Mouse (Mus musculus) heart, embryonic 15.5 days (tissue): Measurements from ENCODE around the gene Elane. TPM values are rescaled to one million over a fixed set of nuclear protein-coding genes. Genes with fewer than 3 reads are reported as not detected.

ENCODE experiments used
- ATAC-seq: fragments of 200-750 bp; cut with Nextera tagmentation; replicated peaks from 2 replicates; pipeline ENCODE4 v1.8.0; 2017; ENCODE audit warnings: low read depth, moderate TSS enrichment; ENCODE audit not compliant: insufficient number of reproducible peaks, insufficient read depth, low FRiP score
- H3K27ac ChIP-seq: fragments of 300-500 bp; sonication (generic); 2 replicates; pipeline ENCODE4 v1.5.1; 2015; ENCODE audit warnings: mild to moderate bottlenecking, inconsistent platforms
- H3K27me3 ChIP-seq: fragments of 300-500 bp; sonication (generic); 2 replicates; pipeline ENCODE4 v1.6.1; 2015; ENCODE audit warnings: inconsistent platforms
- H3K36me3 ChIP-seq: fragments of 300-500 bp; sonication (generic); 2 replicates; pipeline ENCODE4 v1.6.1; 2015; ENCODE audit warnings: mild to moderate bottlenecking, inconsistent platforms
- H3K4me1 ChIP-seq: fragments of 300-500 bp; sonication (generic); replicated peaks from 2 replicates; pipeline ENCODE4 v1.6.1; 2015; ENCODE audit warnings: inconsistent platforms
- H3K4me2 ChIP-seq: fragments of 300-500 bp; sonication (generic); 2 replicates; pipeline ENCODE4 v1.6.1; 2015; ENCODE audit warnings: inconsistent platforms, mild to moderate bottlenecking, moderate library complexity
- H3K4me3 ChIP-seq: fragments of 300-500 bp; sonication (generic); 2 replicates; pipeline ENCODE4 v1.5.1; 2015; ENCODE audit warnings: mild to moderate bottlenecking, inconsistent platforms
- H3K9ac ChIP-seq: fragments of 300-500 bp; sonication (generic); 2 replicates; pipeline ENCODE4 v1.6.1; 2015; ENCODE audit warnings: mild to moderate bottlenecking, inconsistent platforms
- H3K9me3 ChIP-seq: fragments of 300-500 bp; sonication (generic); replicated peaks from 2 replicates; pipeline ENCODE4 v1.6.1; 2016; ENCODE audit warnings: inconsistent platforms
- WGBS: fragments of 180-500 bp; shearing (Covaris S2); methylation state at CpG from one replicate; pipeline ENCODE4 v1.1.7; 2015; ENCODE audit warnings: mixed read lengths; 5-methylcytosine and 5-hydroxymethylcytosine counted together
- polyA plus RNA-seq: library from polyadenylated mRNA; unstranded; fragments of >200 nt; fragmentation: Nextera tagmentation; extraction: Ambion mirVana; gene quantifications from 2 replicates; pipeline ENCODE4 v1.2.1, GENCODE M21; 2015

The Elane gene
- polyA plus RNA-seq, 1 experiment from 2014 or later: 0.25 TPM

DNA sequence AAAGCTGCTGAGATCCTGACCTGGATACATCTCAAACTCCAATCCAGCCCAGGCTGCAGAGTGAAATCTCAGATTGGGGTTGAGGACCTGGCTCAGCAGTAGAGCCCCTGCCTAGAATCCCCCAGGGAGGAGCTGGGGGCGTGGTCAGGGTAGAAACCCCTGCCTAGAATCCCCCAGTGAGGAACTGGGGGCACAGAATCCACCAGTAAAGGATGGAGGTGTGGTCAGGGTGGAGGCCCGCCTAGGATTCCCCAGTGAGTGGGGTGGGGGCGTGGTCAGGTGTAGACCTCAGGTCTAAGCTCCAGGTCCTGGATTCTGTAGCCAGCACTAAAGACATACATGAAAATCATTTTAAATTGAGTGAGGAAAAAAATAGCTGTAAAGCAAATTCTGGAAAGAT, 13.2 kb upstream of the Elane start:
- Histone ChIP-seq H3K9ac (no peak overlapping the region), H3K27me3 (0 out of 2 replicates have a peak, but pooled peaks cover 4% of the 10 kb centered on the region), H3K27ac (no peak overlapping the region), H3K4me3 (no peak overlapping the region), H3K4me1 (peaks cover 18% of the 10 kb centered on the region), H3K9me3 (no peaks in the 10 kb centered on the region), H3K36me3 (no peaks in the 10 kb centered on the region; the same call in 1 of the 2 replicates), H3K4me2 (no peak overlapping the region)
- WGBS: 45% methylated on average over 3 of the region's 3 CpGs
- ATAC-seq: no peak

DNA sequence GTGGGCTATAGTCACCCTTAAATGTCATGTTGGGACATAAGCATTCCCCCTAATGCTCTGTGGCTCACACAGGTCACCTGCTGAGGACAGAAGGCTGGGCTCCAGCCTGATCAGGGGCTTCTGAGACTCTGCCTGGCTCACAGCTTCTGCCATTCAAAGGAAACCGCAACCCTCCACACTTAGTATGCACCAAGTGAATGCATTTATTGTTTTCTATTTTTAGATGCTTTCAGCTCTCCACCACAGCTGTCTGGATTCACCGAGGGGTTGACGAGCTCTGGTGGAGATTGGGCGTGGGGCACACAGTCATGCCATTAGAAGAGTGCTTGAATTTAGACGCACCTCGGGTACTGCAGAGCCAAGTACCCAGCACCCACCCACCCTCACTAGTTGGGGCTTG, 12.7 kb upstream of the Elane start:
- 0 out of 2 replicates have a peak, but pooled peaks cover 4% of the 10 kb centered on the region for H3K27me3 ChIP-seq
- peak overlapping the region; percentile 96 for H3K4me2 ChIP-seq
- H3K9ac ChIP-seq: no peak overlapping the region
- H3K4me3 ChIP-seq: peak overlapping the region; percentile 66
- WGBS: 5% methylated on average over 6 of the region's 6 CpGs
- no peaks in the 10 kb centered on the region for H3K9me3 ChIP-seq
- no peak for ATAC-seq
- peaks cover 18% of the 10 kb centered on the region for H3K4me1 ChIP-seq
- no peaks in the 10 kb centered on the region; the same call in 1 of the 2 replicates for H3K36me3 ChIP-seq
- no peak overlapping the region for H3K27ac ChIP-seq

DNA sequence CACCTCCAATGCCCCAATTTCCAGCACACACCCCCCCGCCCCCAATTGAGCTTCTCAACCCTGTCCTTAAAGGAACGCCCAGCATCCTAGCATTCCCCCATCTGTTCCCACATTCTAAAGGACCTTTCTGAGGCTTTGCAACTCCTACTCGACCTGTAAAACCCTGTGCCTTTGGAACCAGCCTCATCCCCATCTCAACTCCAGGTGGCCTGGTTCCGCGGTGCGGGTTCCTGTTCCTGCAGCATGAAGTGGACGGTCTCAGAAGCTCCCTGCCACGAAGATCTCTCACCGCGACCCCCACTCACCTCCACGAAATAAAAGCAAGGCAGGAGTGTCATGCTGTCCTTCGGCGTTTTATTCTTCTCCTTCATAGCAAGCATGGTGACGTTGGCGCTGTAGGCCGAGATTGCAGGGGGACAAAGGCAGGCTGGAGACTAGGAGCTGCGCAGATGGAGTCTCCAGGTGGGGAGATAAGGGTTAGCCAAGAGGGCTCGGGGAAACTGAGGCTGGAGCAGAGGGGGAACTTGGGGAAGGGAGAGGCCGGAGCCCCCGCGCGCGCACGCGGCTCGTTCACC, 12.2 kb upstream of the Elane start:
- peak overlapping the region; percentile 96 for H3K4me2 ChIP-seq
- 4% methylated on average over 25 of the region's 26 CpGs for WGBS
- no peak overlapping the region for H3K27ac ChIP-seq
- H3K4me1 ChIP-seq: peaks cover 18% of the 10 kb centered on the region
- H3K27me3 ChIP-seq: 0 out of 2 replicates have a peak, but pooled peaks cover 4% of the 10 kb centered on the region
- no peaks in the 10 kb centered on the region for H3K9me3 ChIP-seq
- H3K9ac ChIP-seq: peak overlapping the region; percentile 76
- H3K4me3 ChIP-seq: peak overlapping the region; percentile 66
- H3K36me3 ChIP-seq: no peaks in the 10 kb centered on the region; the same call in 1 of the 2 replicates
- 0 out of 2 replicates have a peak, but pooled peaks have one; percentile 8 for ATAC-seq

DNA sequence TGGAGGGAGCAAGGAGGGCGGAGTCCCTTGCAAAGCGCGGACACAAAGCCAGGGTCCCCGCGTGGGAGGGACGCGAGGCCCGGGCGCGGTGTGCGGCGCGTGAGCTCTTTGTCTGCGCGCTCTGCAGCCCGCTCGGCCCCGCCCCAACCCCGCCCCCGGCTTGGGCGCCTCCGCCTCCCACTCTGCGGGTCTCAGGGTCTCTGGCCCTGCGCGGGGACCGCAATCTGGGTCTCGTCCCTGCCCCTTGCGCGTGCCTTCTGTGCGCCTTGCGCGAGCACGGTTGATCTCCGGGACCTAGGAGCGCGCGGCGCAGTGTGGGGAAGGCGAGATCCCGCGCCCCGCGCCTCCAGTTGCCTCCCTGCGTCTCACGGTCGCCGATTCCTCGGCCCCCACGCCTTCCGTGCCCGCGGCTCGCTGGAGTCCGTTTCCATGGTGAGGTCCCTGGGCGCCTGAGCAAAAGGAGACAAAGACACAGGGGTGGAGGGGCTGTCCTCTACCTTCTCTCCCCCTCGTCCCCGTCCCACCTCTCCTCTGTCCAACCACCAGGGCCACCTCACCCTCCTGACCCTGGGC, 11.7 kb upstream of the Elane start, which contains the start of the genes Prtn3 and Plppr3:
Gene Prtn3, plus strand, starts transcription at position 187 of the 573 bp plus-strand sequence.
Gene Plppr3, minus strand, starts transcription at position 345 of the 573 bp plus-strand sequence.
- Histone ChIP-seq H3K27ac (no peak within 1 kb of the TSS), H3K4me2 (peak within 1 kb of the TSS; percentile 96)
- peak; percentile 78 for ATAC-seq

DNA sequence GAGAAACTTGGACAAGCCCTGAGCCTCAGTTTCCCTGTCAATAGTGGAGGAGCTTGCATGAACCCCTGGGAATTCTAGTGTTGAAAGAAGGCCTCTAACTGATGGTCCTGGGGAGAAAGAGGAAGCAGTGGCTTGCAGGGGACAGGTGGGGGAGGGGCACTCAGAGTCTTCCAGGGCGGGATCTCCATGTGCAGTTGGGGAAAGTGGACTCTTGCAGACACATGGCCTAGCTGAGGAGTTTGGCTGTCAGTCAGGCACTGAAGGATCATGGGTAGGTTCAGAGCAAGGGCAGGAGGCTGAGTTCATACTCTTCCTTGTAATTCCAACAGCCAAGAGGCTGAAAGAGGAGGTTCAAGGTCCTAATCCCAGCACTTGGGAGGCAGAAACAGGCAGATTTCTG, 8.9 kb upstream of the Elane start:
- no peak for ATAC-seq
- Histone ChIP-seq H3K27ac (no peak overlapping the region), H3K9ac (no peak overlapping the region), H3K9me3 (no peaks in the 10 kb centered on the region), H3K4me2 (no peak overlapping the region), H3K4me1 (peaks cover 32% of the 10 kb centered on the region), H3K4me3 (no peak overlapping the region), H3K36me3 (no peaks in the 10 kb centered on the region), H3K27me3 (peaks cover 12% of the 10 kb centered on the region)
- WGBS: 19% methylated on average over 1 of the region's 1 CpGs

More for the DNA sequence above, 11.7 kb upstream of the Elane start, which contains the start of the genes Prtn3 and Plppr3:
- Histone ChIP-seq H3K4me3 (peak within 1 kb of the TSS; percentile 66), H3K4me1 (peaks cover 19% of the 10 kb centered on the region), H3K36me3 (no peaks in the 10 kb centered on the region; the same call in 1 of the 2 replicates), H3K27me3 (0 out of 2 replicates have a peak, but pooled peaks cover 4% of the 10 kb centered on the region), H3K9me3 (no peaks in the 10 kb centered on the region), H3K9ac (peak within 1 kb of the TSS; percentile 76)
- 3% methylated on average over 29 of the region's 57 CpGs for WGBS

DNA sequence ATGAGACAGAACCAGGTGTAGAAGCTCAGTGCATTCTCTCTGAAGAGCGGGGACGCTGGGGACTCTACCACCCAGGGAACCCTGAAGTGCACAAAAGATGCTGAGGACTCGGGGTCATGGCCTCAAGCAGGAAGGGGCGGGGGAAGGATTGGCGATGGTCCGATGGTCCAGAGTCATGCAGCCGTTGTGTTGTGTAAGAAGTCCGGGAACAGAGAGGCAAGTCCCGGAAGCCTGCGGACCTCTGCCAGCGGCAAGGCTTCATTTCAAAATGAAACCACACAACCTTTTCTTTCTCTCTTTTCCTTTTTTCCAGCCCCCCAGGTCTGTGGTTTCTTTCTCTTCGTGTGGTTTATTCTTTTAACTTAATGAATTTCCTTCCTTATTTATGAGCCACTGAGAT, 8.3 kb upstream of the Elane start:
- WGBS: 58% methylated on average over 12 of the region's 12 CpGs
- Histone ChIP-seq H3K27ac (no peak overlapping the region), H3K4me3 (no peak overlapping the region), H3K36me3 (no peaks in the 10 kb centered on the region), H3K9me3 (no peaks in the 10 kb centered on the region), H3K4me1 (peaks cover 37% of the 10 kb centered on the region), H3K9ac (no peak overlapping the region), H3K4me2 (0 out of 2 replicates have a peak overlapping the region, but pooled peaks have one; percentile 10), H3K27me3 (peaks cover 14% of the 10 kb centered on the region)
- no peak for ATAC-seq

DNA sequence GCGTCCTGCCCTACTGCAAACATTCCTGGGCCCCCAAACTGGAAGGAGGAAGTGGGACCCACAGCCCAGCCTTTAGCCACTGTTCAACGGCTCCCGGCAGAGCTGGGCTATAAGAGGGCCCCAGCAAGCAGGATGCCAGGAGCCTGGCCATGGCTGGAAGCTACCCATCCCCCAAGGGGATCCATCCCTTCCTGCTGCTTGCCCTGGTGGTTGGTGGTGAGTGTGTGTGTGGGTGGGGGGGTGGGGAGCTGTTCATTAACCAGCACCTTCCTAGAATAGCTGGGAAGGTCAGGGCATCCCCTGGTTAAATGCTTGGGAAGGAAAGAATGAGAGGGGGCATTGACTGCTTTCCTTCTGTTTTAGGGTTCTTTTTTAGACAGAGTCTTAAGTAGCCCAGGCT, 6.5 kb upstream of the Elane start:
- Histone ChIP-seq H3K36me3 (no peaks in the 10 kb centered on the region), H3K4me3 (no peak overlapping the region), H3K9me3 (no peaks in the 10 kb centered on the region), H3K4me2 (no peak overlapping the region), H3K27me3 (peaks cover 15% of the 10 kb centered on the region), H3K4me1 (peaks cover 38% of the 10 kb centered on the region), H3K9ac (no peak overlapping the region), H3K27ac (no peak overlapping the region)
- no peak for ATAC-seq
- WGBS: 33% methylated on average over 3 of the region's 3 CpGs

DNA sequence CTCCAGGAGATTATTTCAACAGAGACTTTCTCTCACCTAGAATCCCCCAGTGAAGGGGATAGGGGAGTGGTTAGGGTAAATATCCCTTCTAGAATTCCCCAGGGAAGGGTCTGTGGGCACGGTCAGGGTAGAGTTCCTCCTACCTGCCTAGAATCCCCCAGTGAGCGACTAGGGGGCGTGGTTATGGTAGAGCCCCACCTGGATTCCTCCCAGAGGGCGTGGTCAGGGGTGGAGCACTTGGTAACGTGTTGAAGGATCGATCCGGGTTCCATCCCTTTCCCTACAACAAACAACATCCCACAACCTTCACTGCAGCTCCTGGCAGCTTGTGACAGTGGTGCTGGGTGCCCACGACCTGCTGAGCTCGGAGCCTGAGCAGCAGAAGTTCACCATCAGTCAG, 5.3 kb upstream of the Elane start:
- no peak overlapping the region for H3K4me3 ChIP-seq
- H3K4me2 ChIP-seq: no peak overlapping the region
- ATAC-seq: no peak

DNA sequence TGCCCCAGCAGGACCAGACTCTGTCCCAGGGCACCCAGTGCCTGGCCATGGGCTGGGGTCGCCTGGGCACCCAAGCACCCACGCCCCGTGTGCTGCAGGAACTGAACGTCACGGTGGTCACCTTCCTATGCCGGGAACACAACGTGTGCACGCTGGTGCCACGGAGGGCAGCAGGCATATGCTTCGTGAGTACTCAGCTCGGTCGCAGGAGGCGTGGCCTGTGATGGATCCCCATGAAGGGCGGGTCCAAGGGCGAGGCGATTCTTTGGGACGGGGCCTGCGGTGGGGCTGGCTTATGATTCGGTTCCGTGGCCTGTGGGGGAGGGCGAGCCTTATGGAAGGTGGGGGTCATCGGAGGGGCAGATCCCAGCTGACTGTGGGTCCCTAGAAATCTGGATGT, 4.1 kb upstream of the Elane start:
- Histone ChIP-seq H3K27me3 (peaks cover 12% of the 10 kb centered on the region), H3K4me2 (peak overlapping the region; percentile 54), H3K9me3 (no peaks in the 10 kb centered on the region), H3K36me3 (no peaks in the 10 kb centered on the region), H3K4me1 (peaks cover 35% of the 10 kb centered on the region), H3K9ac (peak overlapping the region; percentile 7; the same call in 1 of the 2 replicates), H3K27ac (no peak overlapping the region), H3K4me3 (peak overlapping the region; percentile 18)
- no peak for ATAC-seq
- 5% methylated on average over 22 of the region's 22 CpGs for WGBS

More for the DNA sequence above, 5.3 kb upstream of the Elane start:
- Histone ChIP-seq H3K9ac (no peak overlapping the region), H3K9me3 (no peaks in the 10 kb centered on the region), H3K4me1 (peaks cover 35% of the 10 kb centered on the region), H3K36me3 (no peaks in the 10 kb centered on the region), H3K27me3 (peaks cover 12% of the 10 kb centered on the region), H3K27ac (no peak overlapping the region)
- WGBS: 20% methylated on average over 9 of the region's 9 CpGs

DNA sequence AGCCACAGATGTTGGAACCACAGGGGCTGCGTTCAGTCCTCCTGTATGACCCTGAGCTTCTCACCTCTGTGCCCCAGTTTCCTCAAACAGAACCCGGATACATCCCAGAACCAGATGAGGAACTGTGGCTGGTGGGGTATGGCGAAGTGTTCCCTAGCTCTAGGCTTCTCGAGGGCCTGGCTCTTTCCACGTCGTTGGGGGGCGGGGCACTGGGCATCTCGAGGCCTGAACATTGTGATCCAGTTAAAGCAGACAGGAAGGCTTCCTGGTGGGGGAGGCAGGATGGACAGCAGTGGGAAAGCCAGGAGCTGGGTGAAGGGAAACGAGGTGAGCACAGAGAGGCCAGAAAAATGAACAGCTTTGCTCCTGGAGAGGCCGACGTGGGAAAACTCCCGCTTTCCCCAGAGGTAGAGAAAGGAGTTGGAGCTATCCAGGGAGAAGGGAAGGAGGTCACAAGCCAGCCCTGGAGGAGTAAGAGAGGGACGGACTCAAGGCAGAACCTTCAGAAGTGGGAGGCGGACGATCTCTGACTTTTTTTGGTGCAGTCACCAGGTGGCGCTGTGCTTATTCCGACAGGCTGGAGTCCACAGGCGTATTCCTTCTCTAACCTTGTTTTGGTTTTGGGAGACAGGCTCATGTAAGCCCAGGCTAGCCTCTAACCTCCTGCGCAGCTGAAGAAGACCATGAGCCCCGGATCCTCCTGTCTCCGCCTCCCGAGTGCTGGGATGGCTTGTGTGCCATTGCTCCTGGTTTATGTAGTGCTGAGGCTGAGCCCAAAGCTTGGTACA, 2.6 kb upstream of the Elane start:
- WGBS: 18% methylated on average over 22 of the region's 22 CpGs
- no peaks in the 10 kb centered on the region for H3K9me3 ChIP-seq
- H3K9ac ChIP-seq: no peak overlapping the region
- H3K4me3 ChIP-seq: no peak overlapping the region
- peak overlapping the region; percentile 5 for H3K4me2 ChIP-seq
- no peak for ATAC-seq
- H3K27ac ChIP-seq: no peak overlapping the region
- peaks cover 35% of the 10 kb centered on the region for H3K4me1 ChIP-seq
- peaks cover 14% of the 10 kb centered on the region for H3K27me3 ChIP-seq
- H3K36me3 ChIP-seq: no peaks in the 10 kb centered on the region

DNA sequence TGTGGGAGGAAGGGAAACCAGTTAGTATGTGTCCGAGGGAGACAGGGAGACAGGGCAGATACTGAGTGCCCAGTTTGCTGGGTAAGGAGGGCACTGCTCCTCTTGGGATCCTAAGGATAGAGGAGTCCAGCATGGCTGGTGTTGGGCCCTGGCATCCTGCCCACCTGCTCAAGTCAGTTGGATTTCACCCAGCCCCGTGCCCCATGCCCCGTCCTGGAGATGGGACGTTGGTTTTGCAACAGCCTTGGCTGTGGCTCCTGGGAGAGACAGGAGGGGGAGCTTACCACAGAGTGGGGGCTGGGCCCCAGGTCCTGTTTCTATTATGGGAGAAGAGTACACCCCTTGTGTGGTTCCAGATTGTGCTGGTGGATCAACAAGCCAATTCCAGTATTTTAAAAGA, 1.6 kb upstream of the Elane start:
- Histone ChIP-seq H3K4me2 (no peak overlapping the region), H3K36me3 (no peaks in the 10 kb centered on the region), H3K4me3 (no peak overlapping the region), H3K4me1 (peaks cover 33% of the 10 kb centered on the region), H3K27ac (no peak overlapping the region), H3K9ac (no peak overlapping the region), H3K27me3 (peaks cover 14% of the 10 kb centered on the region), H3K9me3 (no peaks in the 10 kb centered on the region)
- WGBS: 38% methylated on average over 4 of the region's 4 CpGs
- no peak; the same call in 1 of the 2 replicates for ATAC-seq
